Mouse (Mus musculus): ENCODE measurements around the gene Nkx2-5. TPM values are rescaled to one million over a fixed set of nuclear protein-coding genes. Genes with fewer than 3 reads are reported as not detected.

Gene Nkx2-5
- polyA plus RNA-seq (2015; fragmentation: Nextera tagmentation; extraction: Ambion mirVana), result not detected in 2 replicates

GRCm38 (mm10) chr17:26844909-26845148 is at the start of gene Nkx2-5:
Nkx2-5 (minus strand) TSS chr17:26845009.

Other genes with a start within 250 kb of the Nkx2-5 start
- gene Atp6v0e, start 181.8 kb downstream of the Nkx2-5 start, polyA plus RNA-seq (2015; fragmentation: Nextera tagmentation; extraction: Ambion mirVana), result 293 and 307 TPM in 2 replicates
- 7.3 and 7.7 TPM in 2 replicates for gene Crebrf, start 129.4 kb downstream of the Nkx2-5 start, polyA plus RNA-seq (2015; fragmentation: Nextera tagmentation; extraction: Ambion mirVana)
- gene Bnip1, start 63.9 kb downstream of the Nkx2-5 start, polyA plus RNA-seq (2015; fragmentation: Nextera tagmentation; extraction: Ambion mirVana), result 27.5 and 32.6 TPM in 2 replicates
- 1.2 and 1.6 TPM in 2 replicates for gene Kifc5b, start 72.1 kb upstream of the Nkx2-5 start, polyA plus RNA-seq (2015; fragmentation: Nextera tagmentation; extraction: Ambion mirVana)
- 6.6 and 7.1 TPM in 2 replicates for gene Phf1, start 88.0 kb upstream of the Nkx2-5 start, polyA plus RNA-seq (2015; fragmentation: Nextera tagmentation; extraction: Ambion mirVana)
- 125 and 143 TPM in 2 replicates for gene Cuta, start 94.6 kb upstream of the Nkx2-5 start, polyA plus RNA-seq (2015; fragmentation: Nextera tagmentation; extraction: Ambion mirVana)
- 0.66 and 0.96 TPM in 2 replicates for gene Syngap1, start 96.2 kb upstream of the Nkx2-5 start, polyA plus RNA-seq (2015; fragmentation: Nextera tagmentation; extraction: Ambion mirVana)
- gene Zbtb9, start 128.2 kb upstream of the Nkx2-5 start, polyA plus RNA-seq (2015; fragmentation: Nextera tagmentation; extraction: Ambion mirVana), result 7.7 and 7.8 TPM in 2 replicates
- gene Bak1, start 184.0 kb upstream of the Nkx2-5 start, polyA plus RNA-seq (2015; fragmentation: Nextera tagmentation; extraction: Ambion mirVana), result 5.5 and 5.6 TPM in 2 replicates
- gene Itpr3, start 212.3 kb upstream of the Nkx2-5 start, polyA plus RNA-seq (2015; fragmentation: Nextera tagmentation; extraction: Ambion mirVana), result 1.9 and 2.1 TPM in 2 replicates